Mouse (Mus musculus): ENCODE measurements around the gene Heatr4.
"Not testable (repeated sequence)": the region's sequence is repeated elsewhere in the genome, so short reads cannot be mapped to it uniquely, and the experiment has no call there.

GRCm38 (mm10) chr12:84028328-84028727, 43.7 kb upstream of the Heatr4 start:
- TF ChIP-seq POLR2A (IDR thresholded peaks at IDR 0.05; ENCODE audit: borderline replicate concordance, control insufficient read depth, low read depth, low read length); CTCF (IDR thresholded peaks at IDR 0.05; ENCODE audit: control insufficient read depth, insufficient read depth, low read length): not testable (repeated sequence)
